In genomic region chr3:108164807-108165206, GRCm38 (mm10) we compare ENCODE assay signal across 8 mouse cellular contexts. TPM values are rescaled to one million over a fixed set of nuclear protein-coding genes. Genes with fewer than 3 reads are reported as not detected.
DNase-seq lines count a peak whose midpoint lies in the region; ATAC-seq lines count a peak whose summit lies in the region.

No protein-coding gene starts in this region.

- WGBS in hindbrain, embryonic 11.5 days = 23% methylated on average over 9 of the region's 9 CpGs

- H3K27ac ChIP-seq in hindbrain, embryonic 11.5 days (ENCODE audit: low read depth, low read length) = peak overlapping the region; percentile 91

- H3K4me3 ChIP-seq in hindbrain, embryonic 11.5 days (ENCODE audit: low read depth, low read length) = no peak overlapping the region

- no peaks in the 10 kb centered on the region for H3K9me3 ChIP-seq in hindbrain, embryonic 11.5 days (ENCODE audit: control insufficient read depth, low read length)

- H3K9ac ChIP-seq in hindbrain, embryonic 11.5 days (ENCODE audit: low read depth, low read length) = peak overlapping the region; percentile 27; the same call in 1 of the 2 replicates

- 0 out of 2 replicates have a peak overlapping the region, but pooled peaks have one; percentile 21 for H3K4me2 ChIP-seq in hindbrain, embryonic 11.5 days (replicated peaks; ENCODE audit: low read depth, low read length)

- peak; percentile 30; the same call in 1 of the 2 replicates for ATAC-seq in hindbrain, embryonic 11.5 days (ENCODE audit: low FRiP score)

- H3K4me1 ChIP-seq in hindbrain, embryonic 11.5 days (replicated peaks; ENCODE audit: control insufficient read depth, insufficient read depth, low read length) = peaks cover 22% of the 10 kb centered on the region

- no peaks in the 10 kb centered on the region for H3K27me3 ChIP-seq in hindbrain, embryonic 11.5 days (ENCODE audit: control insufficient read depth, insufficient read depth, low read length)

- peak; percentile 63 for DNase-seq in Muller cell, postnatal 12 days (ENCODE audit: inconsistent ontology term)
- peak; percentile 83 for DNase-seq in cerebellum, adult 9-11 months
- DNase-seq in frontal cortex, postnatal 10 days (ENCODE audit: low spot score in 2 of 2) = peak; percentile 78 to 87
- peak; percentile 94 for DNase-seq in hindbrain, embryonic 11.5 days (ENCODE audit: low spot score)
- peak; percentile 66 for DNase-seq in layer of hippocampus, adult 9-11 months
- peak; percentile 86 for DNase-seq in lung, postnatal 10 days
- DNase-seq in retina, postnatal 7 days (ENCODE audit: low read depth, low spot score) = peak; percentile 67
- DNase-seq in urinary bladder, adult 2 months (ENCODE audit: low spot score) = peak; percentile 52

- H3K36me3 ChIP-seq in hindbrain, embryonic 11.5 days (ENCODE audit: control insufficient read depth, insufficient read depth, low read length) = no peaks in the 10 kb centered on the region

RNA-seq across cellular contexts. Expression of gene Gpr61, which starts 10.1 kb away (rescaled TPM):
- 0.34 and 0.57 TPM in 2 replicates for polyA plus RNA-seq in hindbrain, embryonic 11.5 days (2014; fragmentation: Nextera tagmentation; extraction: Ambion mirVana)
- polyA plus RNA-seq in urinary bladder, adult 2 months (2012; rRNA removed) = 0.01 TPM in 1 of 2 replicates, not detected in the other

RNA-seq across cellular contexts. Expression of gene Gnai3, which starts 18.9 kb away (rescaled TPM):
- polyA plus RNA-seq in hindbrain, embryonic 11.5 days (2014; fragmentation: Nextera tagmentation; extraction: Ambion mirVana) = 199 and 224 TPM in 2 replicates
- polyA plus RNA-seq in urinary bladder, adult 2 months (2012; rRNA removed) = 70.4 and 75.8 TPM in 2 replicates

RNA-seq across cellular contexts. Expression of gene Amigo1, which starts 21.3 kb away (rescaled TPM):
- polyA plus RNA-seq in hindbrain, embryonic 11.5 days (2014; fragmentation: Nextera tagmentation; extraction: Ambion mirVana) = 4.2 and 6.0 TPM in 2 replicates
- 9.4 and 13.1 TPM in 2 replicates for polyA plus RNA-seq in urinary bladder, adult 2 months (2012; rRNA removed)

RNA-seq across cellular contexts. Expression of gene Cyb561d1, which starts 36.2 kb away (rescaled TPM):
- 2.4 and 2.6 TPM in 2 replicates for polyA plus RNA-seq in hindbrain, embryonic 11.5 days (2014; fragmentation: Nextera tagmentation; extraction: Ambion mirVana)
- polyA plus RNA-seq in urinary bladder, adult 2 months (2012; rRNA removed) = 8.3 and 8.6 TPM in 2 replicates

RNA-seq across cellular contexts. Expression of gene Atxn7l2, which starts 45.9 kb away (rescaled TPM):
- 16.6 and 19.9 TPM in 2 replicates for polyA plus RNA-seq in hindbrain, embryonic 11.5 days (2014; fragmentation: Nextera tagmentation; extraction: Ambion mirVana)
- 7.1 and 8.5 TPM in 2 replicates for polyA plus RNA-seq in urinary bladder, adult 2 months (2012; rRNA removed)
